Mouse (Mus musculus): ENCODE measurements around the gene Hmgb4. TPM values are rescaled to one million over a fixed set of nuclear protein-coding genes. Genes with fewer than 3 reads are reported as not detected.

Hmgb4 gene
- polyA plus RNA-seq, 1 experiment from 2014 or later, result not detected

- ATAC-seq (replicated peaks; ENCODE audit: low FRiP score), result no peak
- H3K27me3 ChIP-seq, result no peaks in the 10 kb centered on the region
- H3K4me2 ChIP-seq, result no peak overlapping the region
- no peak overlapping the region for H3K4me3 ChIP-seq (replicated peaks)
- H3K36me3 ChIP-seq, result no peaks in the 10 kb centered on the region
- H3K4me1 ChIP-seq, result peaks cover 4% of the 10 kb centered on the region; the same call in 1 of the 2 replicates
- no peak overlapping the region for H3K27ac ChIP-seq
- 82% methylated on average over 5 of the region's 5 CpGs for WGBS
- H3K9ac ChIP-seq, result no peak overlapping the region
- H3K9me3 ChIP-seq (replicated peaks), result no peaks in the 10 kb centered on the region
These were observed 3.7 kb upstream of the Hmgb4 start for GRCm38 (mm10) chr4:128264491-128264890.

GRCm38 (mm10) chr4:128259211-128259610 is 1.5 kb downstream of the Hmgb4 start:
- Histone ChIP-seq H3K4me1 (no peaks in the 10 kb centered on the region), H3K27ac (no peak overlapping the region), H3K4me2 (no peak overlapping the region), H3K27me3 (no peaks in the 10 kb centered on the region), H3K4me3 (replicated peaks) (no peak overlapping the region), H3K9me3 (replicated peaks) (no peaks in the 10 kb centered on the region), H3K9ac (no peak overlapping the region), H3K36me3 (no peaks in the 10 kb centered on the region)
- WGBS, result 72% methylated on average over 5 of the region's 5 CpGs
- no peak for ATAC-seq (replicated peaks; ENCODE audit: low FRiP score)

GRCm38 (mm10) chr4:128248676-128249075 is 12.1 kb downstream of the Hmgb4 start:
- 4% methylated on average over 5 of the region's 5 CpGs for WGBS
- Histone ChIP-seq H3K27me3 (no peaks in the 10 kb centered on the region), H3K4me1 (no peaks in the 10 kb centered on the region), H3K4me3 (replicated peaks) (no peak overlapping the region), H3K9ac (no peak overlapping the region), H3K27ac (no peak overlapping the region), H3K36me3 (no peaks in the 10 kb centered on the region), H3K4me2 (no peak overlapping the region), H3K9me3 (replicated peaks) (no peaks in the 10 kb centered on the region)
- no peak for ATAC-seq (replicated peaks; ENCODE audit: low FRiP score)

GRCm38 (mm10) chr4:128245201-128245600 is 15.6 kb downstream of the Hmgb4 start:
- H3K27me3 ChIP-seq, result no peaks in the 10 kb centered on the region
- no peak for ATAC-seq (replicated peaks; ENCODE audit: low FRiP score)
- no peak overlapping the region for H3K4me2 ChIP-seq
- no peaks in the 10 kb centered on the region for H3K9me3 ChIP-seq (replicated peaks)
- H3K9ac ChIP-seq, result no peak overlapping the region
- 0 out of 2 replicates have a peak, but pooled peaks cover 4% of the 10 kb centered on the region for H3K4me1 ChIP-seq
- H3K27ac ChIP-seq, result no peak overlapping the region
- no peaks in the 10 kb centered on the region for H3K36me3 ChIP-seq
- no peak overlapping the region for H3K4me3 ChIP-seq (replicated peaks)
- 32% methylated on average over 2 of the region's 2 CpGs for WGBS

- WGBS, result 88% methylated on average over 2 of the region's 2 CpGs
- no peak overlapping the region for H3K9ac ChIP-seq
These were observed 18.9 kb downstream of the Hmgb4 start for GRCm38 (mm10) chr4:128241854-128242356.

GRCm38 (mm10) chr4:128241075-128241853 is 19.5 kb downstream of the Hmgb4 start:
- ATAC-seq (replicated peaks; ENCODE audit: low FRiP score), result no peak
- Histone ChIP-seq H3K36me3 (no peaks in the 10 kb centered on the region), H3K9ac (no peak overlapping the region), H3K9me3 (replicated peaks) (no peaks in the 10 kb centered on the region), H3K27ac (no peak overlapping the region), H3K27me3 (no peaks in the 10 kb centered on the region), H3K4me2 (no peak overlapping the region), H3K4me3 (replicated peaks) (no peak overlapping the region), H3K4me1 (0 out of 2 replicates have a peak, but pooled peaks cover 4% of the 10 kb centered on the region)
- WGBS, result 40% methylated on average over 19 of the region's 19 CpGs

More at GRCm38 (mm10) chr4:128241854-128242356, 18.9 kb downstream of the Hmgb4 start:
- no peak overlapping the region for H3K4me2 ChIP-seq
- H3K9me3 ChIP-seq (replicated peaks), result no peaks in the 10 kb centered on the region
- no peaks in the 10 kb centered on the region for H3K36me3 ChIP-seq
- H3K4me3 ChIP-seq (replicated peaks), result no peak overlapping the region
- no peaks in the 10 kb centered on the region for H3K27me3 ChIP-seq
- no peak for ATAC-seq (replicated peaks; ENCODE audit: low FRiP score)
- H3K27ac ChIP-seq, result no peak overlapping the region
- H3K4me1 ChIP-seq, result 0 out of 2 replicates have a peak, but pooled peaks cover 4% of the 10 kb centered on the region

- no peaks in the 10 kb centered on the region for H3K36me3 ChIP-seq
- H3K4me2 ChIP-seq, result no peak overlapping the region
- ATAC-seq (replicated peaks; ENCODE audit: low FRiP score), result no peak
- H3K4me1 ChIP-seq, result 0 out of 2 replicates have a peak, but pooled peaks cover 4% of the 10 kb centered on the region
- H3K4me3 ChIP-seq (replicated peaks), result no peak overlapping the region
- no peak overlapping the region for H3K27ac ChIP-seq
- 59% methylated on average over 1 of the region's 1 CpGs for WGBS
- no peaks in the 10 kb centered on the region for H3K9me3 ChIP-seq (replicated peaks)
- H3K27me3 ChIP-seq, result no peaks in the 10 kb centered on the region
- no peak overlapping the region for H3K9ac ChIP-seq
These were observed 21.6 kb downstream of the Hmgb4 start for GRCm38 (mm10) chr4:128239113-128239512.

GRCm38 (mm10) chr4:128233458-128233857 is 27.3 kb downstream of the Hmgb4 start:
- Histone ChIP-seq H3K4me3 (replicated peaks) (no peak overlapping the region), H3K9me3 (replicated peaks) (no peaks in the 10 kb centered on the region), H3K4me2 (no peak overlapping the region), H3K27ac (no peak overlapping the region), H3K9ac (no peak overlapping the region), H3K36me3 (no peaks in the 10 kb centered on the region), H3K4me1 (peaks cover 6% of the 10 kb centered on the region; the same call in 1 of the 2 replicates), H3K27me3 (no peaks in the 10 kb centered on the region)
- ATAC-seq (replicated peaks; ENCODE audit: low FRiP score), result no peak
- WGBS, result 80% methylated on average over 13 of the region's 13 CpGs

- Histone ChIP-seq H3K27me3 (no peaks in the 10 kb centered on the region), H3K4me3 (replicated peaks) (no peak overlapping the region), H3K36me3 (no peaks in the 10 kb centered on the region), H3K27ac (peak overlapping the region; percentile 49; the same call in 1 of the 2 replicates), H3K4me2 (0 out of 2 replicates have a peak overlapping the region, but pooled peaks have one; percentile 7), H3K4me1 (peaks cover 21% of the 10 kb centered on the region), H3K9ac (no peak overlapping the region), H3K9me3 (replicated peaks) (no peaks in the 10 kb centered on the region)
- ATAC-seq (replicated peaks; ENCODE audit: low FRiP score), result peak; percentile 54; the same call in 1 of the 2 replicates
- WGBS, result 23% methylated on average over 13 of the region's 13 CpGs
These were observed 33.1 kb downstream of the Hmgb4 start for GRCm38 (mm10) chr4:128227377-128228316.

- no peak overlapping the region; the same call in none of the 2 replicates for H3K27ac ChIP-seq
- no peak overlapping the region for H3K4me3 ChIP-seq (replicated peaks)
- no peaks in the 10 kb centered on the region for H3K36me3 ChIP-seq
- H3K4me2 ChIP-seq, result no peak overlapping the region
- no peaks in the 10 kb centered on the region for H3K27me3 ChIP-seq
- H3K9me3 ChIP-seq (replicated peaks), result no peaks in the 10 kb centered on the region
- peak; percentile 74; the same call in 1 of the 2 replicates for ATAC-seq (replicated peaks; ENCODE audit: low FRiP score)
- H3K4me1 ChIP-seq, result peaks cover 21% of the 10 kb centered on the region
- H3K9ac ChIP-seq, result no peak overlapping the region
- WGBS, result 44% methylated on average over 6 of the region's 6 CpGs
These were observed 36.3 kb downstream of the Hmgb4 start for GRCm38 (mm10) chr4:128224453-128224852.

- WGBS, result 76% methylated on average over 13 of the region's 13 CpGs
- Histone ChIP-seq H3K9me3 (replicated peaks) (no peaks in the 10 kb centered on the region), H3K4me2 (no peak overlapping the region), H3K27ac (no peak overlapping the region), H3K27me3 (no peaks in the 10 kb centered on the region), H3K4me1 (no peaks in the 10 kb centered on the region), H3K4me3 (replicated peaks) (no peak overlapping the region), H3K9ac (no peak overlapping the region), H3K36me3 (no peaks in the 10 kb centered on the region)
- ATAC-seq (replicated peaks; ENCODE audit: low FRiP score), result no peak
These were observed 42.7 kb downstream of the Hmgb4 start for GRCm38 (mm10) chr4:128217991-128218595.
